Mouse (Mus musculus): ENCODE data around the gene Plekhm2. TPM values are rescaled to one million over a fixed set of nuclear protein-coding genes. Genes with fewer than 3 reads are reported as not detected.

Plekhm2 gene
- total RNA-seq, 4 experiments from 2014 or later = 64.3 to 87.0 (median 76.1) TPM

DNA sequence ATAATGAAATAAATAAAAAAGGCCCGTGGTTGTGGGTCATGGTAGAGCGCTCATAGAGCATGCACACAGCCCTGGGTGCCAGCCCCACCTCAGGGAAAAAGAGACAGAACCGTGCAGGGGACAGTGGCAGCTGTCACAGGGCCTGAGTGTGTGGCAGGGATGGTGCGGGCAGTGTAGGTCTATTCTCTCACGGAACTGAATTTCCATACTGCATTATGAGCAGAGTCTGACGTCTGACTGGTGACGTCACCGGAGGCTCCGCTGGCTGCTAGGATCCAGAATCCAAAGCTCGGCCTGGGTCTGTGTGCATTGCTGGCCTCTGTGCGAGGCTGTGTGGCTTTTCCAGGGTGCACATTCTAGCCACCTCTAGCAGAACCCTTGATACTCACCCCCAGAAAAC lies 3.8 kb downstream of the Plekhm2 start:
- no peak for DNase-seq

DNA sequence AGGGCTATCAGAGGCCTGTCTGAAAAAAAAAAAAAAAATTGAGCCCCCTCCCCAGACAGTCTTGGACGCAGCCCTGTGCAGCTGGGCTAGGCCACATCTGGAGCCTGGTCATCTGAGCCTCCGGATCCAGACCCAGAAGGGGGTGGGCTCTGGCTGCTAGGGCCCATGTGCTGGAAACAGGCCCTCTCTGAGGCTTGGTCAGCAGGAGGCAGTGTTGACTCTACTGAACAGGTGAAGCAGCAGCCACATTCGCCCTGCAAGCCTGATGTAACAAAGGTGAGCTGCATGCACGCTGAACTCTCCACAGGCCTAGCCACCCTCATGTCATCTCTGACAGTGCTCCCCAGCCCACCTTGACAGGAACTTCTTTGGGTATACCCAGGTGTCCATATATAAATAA lies 5.0 kb downstream of the Plekhm2 start:
- no peak for DNase-seq

DNA sequence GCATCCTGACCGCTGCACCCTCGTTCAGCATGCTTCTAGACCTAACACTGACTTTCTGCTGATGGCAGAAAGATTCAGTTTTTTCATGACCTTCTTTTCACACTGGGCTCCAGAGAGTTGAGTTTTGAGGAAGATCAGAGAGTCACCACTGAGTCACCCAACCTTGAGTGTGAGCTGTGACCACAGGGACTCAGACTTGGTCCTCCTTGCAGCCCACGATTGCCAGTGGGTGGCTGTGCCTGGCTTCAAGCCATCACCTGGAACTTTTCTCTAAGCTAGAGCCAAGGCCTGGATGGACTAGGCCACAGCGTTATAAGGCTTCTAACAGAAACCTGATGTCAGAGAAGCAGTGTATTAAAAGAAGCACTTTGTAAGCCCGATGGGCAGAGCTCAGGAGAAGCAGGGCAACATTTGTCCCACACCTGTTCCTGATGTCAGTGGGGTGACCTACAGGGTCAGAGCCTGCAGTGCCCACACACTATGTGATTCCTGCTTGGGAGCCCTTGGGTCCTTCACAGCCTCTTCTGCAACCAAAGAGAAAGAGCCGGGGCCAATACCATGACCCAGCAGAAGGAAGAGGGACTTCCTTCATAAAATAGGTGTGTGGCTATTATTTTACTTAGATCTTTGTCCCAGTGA lies 5.7 kb downstream of the Plekhm2 start:
- peak; percentile 79 for DNase-seq

DNA sequence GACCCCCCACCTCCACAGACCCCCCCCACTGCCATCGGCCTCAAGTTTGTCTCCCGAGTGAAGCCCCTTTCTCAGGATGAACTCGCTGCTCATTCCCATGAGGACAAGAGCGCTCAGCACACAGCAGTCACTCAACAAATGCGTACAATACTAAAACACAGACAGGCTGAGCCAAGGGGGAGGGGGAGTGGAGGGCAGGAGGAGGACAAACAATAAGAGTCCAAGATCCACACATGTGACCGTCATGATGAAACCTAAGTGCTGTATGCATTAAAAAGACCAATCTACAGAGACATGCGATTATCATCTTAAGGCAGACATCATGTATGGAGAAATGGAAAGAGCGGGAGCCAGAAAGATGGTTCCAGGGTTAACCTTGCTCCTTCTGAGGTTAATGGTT lies 7.8 kb downstream of the Plekhm2 start:
- no peak for DNase-seq

DNA sequence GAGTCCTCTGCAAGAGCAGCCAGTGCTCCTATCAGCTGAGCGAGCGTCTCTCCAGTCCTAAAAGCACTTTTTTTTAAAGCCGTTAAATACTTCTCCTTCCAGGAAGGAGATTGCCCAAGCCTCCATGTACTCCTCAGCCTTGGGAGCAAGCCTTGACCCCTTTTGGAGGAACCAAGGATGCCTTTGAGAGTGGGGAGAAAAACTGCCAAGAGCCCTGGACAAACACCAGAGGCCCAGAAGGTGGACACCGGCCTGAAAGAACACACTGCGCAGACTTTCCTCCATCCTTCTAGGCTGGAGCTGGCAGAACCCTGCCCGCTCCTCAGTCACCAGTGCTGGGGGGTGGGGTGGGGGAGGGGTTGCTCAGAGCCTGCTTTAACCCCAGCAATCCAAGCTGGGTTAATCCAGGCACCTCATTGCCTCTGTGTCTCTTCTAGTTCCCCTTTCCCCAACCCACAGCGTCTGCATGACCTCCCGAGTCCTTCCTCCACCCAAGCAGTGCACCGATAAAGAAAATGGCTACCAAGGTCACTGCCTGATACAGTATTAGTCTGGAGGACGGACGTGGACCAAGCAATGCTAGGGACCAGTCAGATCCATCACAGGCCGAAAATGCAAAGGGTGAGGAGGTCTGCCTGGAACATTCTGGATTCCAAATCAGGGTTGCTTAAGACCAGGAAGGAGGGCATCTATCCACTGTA lies 8.6 kb downstream of the Plekhm2 start:
- peak; percentile 58 for DNase-seq

DNA sequence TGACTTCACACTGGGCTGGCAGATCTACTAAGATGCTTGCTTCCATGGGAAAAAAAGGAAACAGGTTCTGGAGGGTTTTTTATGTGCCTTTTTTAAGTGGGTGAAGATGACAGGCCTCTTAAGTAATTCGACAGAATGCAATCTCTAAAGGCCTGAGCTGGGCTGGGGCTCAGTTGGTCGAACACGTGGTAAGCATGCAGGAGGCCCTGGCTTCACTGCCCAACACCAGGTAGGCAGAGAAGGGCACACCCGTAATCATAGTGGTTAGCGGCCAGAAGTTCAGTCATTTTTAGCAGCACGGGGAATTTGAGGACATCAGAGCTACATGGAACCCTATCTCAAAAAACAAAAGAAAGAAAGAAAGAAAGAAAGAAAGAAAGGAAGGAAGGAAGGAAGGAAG lies 10.2 kb downstream of the Plekhm2 start:
- DNase-seq = no peak

DNA sequence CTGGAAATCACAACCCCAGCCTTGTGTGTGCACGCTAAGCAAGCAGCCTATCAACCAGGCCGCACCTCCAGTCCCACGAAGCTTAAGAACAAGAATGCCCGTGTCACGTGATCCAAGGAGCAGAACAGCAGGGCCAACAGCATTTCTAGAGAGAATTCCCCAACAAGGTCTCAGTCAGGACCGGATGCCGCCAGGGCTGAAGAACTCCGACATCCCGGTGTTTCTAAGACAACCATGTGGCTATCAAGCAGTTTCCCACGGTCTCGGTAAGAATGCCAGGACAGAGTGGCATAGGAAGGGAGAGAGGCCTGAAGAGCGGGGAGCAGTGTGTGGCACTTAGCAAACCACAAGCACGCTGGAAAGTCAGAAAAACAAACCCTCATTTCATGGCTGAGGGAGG lies 10.9 kb downstream of the Plekhm2 start:
- no peak for DNase-seq

DNA sequence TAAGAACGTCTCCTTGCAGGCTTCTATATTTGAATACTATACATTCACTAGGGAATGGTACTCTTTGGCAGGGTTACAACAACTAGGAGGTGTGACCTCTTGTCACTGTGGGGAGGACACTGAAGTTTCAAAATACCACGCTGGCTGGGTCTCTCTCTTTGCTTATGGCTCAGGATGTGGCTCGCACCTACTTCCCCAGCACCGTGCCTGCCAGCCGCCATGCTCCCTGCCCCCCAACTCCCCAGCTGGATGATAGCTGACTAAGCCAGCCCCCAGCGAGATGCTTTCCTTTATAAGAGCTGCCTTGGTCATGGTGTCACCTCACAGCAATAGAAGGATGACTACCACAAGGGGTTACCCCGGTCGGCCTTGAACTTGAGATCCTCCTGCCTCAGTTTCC lies 11.7 kb downstream of the Plekhm2 start:
- no peak for DNase-seq

DNA sequence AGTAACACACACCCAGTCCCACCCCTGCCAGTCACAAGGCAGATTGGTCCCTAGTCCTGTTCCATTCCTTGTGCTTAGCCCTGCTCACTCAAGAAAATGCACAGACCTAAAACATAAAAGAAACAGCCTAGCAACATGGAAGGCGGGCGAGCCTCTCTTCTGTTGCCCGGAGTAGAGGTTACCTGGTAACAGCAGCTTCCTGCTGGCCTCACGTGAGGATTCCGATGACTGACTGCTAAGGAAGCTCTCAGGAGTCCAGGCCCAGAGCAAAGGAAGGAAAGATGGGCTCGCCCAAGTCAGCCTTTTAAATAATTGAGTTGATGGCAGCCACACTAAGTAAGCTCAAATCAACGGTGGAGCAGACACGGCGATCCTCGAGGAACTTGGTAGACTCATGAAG lies 12.8 kb downstream of the Plekhm2 start:
- DNase-seq = no peak

DNA sequence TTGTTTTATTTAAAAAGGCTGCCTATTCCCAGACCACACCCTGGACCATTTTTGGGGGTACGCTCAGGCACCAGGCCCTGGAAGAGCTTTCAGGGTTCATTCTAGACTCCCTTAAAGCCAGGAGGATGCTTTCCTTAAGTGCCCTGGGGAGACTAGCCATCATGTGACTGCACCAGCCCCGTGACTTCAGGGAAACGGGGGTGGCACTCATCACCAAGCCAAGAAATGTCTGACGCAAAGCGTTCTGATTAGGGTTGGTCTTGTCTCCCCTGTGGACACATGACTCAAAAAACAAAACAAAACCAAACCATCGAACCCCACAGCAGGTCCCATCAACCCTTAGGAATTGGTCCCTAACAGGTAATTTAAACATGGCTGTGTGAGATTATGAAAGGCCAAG lies 13.4 kb downstream of the Plekhm2 start:
- no peak for DNase-seq

DNA sequence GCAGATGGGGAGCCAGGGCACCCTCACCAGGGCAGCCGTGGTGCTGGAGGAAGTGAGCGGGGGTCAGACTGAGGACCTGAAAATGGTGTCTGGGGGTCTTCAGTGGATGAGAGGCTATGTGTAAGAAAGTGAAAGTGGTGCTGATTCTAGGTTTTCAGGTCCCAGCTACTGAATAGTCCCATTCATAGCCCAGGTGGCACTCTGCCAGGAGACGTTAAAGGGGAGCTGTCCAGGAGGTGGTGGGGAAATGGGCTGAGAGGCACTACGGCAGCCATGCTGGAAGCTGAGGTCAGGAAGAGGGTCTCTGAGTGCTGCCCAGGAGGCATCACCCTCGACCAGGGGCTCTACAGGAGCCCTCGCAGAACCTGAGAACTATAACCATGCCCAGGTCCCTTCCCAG lies 15.5 kb downstream of the Plekhm2 start:
- no peak for DNase-seq

DNA sequence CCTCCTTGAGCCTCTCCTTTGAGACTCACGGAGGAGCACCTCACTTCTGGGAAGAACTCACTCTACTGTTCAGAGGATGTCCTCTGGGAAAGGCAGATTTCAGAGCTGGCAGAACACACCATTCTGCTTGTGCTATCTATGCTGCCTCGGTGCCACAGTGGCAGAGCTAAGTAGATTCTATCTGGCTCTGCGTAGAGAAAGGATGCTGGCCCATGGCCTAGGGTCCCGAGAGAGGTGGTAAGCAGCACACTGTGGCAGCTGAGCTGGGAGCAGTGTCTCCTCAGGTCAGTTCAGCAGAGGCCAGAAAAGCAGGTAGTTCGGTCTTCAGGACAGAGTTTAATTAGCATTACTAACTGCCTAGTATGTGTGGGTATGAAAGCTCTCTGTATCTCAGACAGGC lies 16.4 kb downstream of the Plekhm2 start:
- DNase-seq = no peak

DNA sequence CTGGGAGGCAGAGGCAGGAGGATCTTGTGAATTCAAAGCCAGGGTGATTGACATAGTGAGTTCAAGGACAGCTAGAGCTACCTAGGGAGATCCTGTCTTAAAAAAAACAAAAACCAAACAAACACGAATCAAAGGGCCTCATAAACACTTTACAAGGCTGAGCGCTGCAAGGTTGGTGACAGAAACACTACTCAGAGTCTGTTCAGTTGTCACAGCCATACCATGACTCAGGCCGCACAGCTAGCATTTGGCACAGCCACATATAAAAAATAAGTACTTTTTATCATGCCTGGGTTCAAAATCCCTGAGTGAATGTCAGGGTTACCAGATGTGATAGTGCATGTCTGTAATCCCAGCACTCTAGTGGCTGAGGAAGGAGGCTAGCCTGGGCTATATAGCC lies 17.5 kb downstream of the Plekhm2 start:
- DNase-seq = no peak

DNA sequence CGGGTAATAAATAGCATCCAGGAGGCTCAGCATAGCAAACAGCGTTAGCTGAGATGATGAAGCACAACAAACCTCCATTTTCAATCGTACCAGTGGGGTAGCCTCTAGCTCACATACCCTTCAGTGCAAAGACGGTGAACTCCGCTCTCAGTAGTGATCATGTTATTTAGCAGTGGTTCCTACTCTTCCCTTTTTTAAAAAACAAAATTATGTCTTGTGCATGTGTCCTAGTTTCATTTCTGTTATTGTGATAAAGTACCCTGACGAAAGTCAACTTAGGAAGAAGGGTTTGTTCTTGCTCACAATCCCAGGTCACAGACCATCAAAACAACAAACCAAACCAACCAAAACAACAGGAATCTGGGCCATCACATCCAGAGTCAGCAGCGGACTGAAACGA lies 18.7 kb downstream of the Plekhm2 start:
- DNase-seq = no peak

DNA sequence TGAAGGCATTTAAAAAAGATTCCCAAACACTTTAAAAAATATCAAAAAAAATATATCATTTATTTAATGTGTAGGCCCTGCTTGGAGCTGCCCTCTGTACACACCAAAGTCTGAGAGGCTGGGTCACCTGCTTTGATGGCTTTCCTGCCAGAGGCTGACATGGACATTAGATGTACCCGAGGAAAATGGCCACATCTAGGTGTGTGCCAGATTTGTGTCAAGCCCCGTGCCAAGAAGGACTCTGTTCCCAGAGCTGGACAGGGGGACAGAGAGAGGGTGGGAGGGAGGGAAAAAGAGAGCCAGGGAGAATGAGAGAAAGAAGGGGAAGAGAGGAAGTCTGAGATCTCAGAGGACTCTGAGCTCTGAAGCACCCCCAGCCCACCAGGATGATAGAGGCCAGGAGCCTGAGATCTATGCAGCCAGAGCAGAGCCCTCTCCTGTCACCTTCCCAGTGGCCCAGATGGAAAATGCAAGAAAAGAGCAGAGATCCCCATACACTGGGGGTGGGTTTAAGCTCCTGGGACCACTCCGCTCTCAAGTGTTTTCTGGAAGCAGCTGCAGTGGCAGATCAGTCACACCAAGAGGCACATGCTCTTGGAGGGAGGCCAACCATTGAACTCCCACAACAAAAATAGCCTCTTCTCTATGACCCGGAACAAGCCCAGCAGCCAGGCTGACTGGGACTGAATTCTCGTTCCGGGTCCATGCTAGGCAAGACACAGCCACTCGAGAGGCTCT lies 21.4 kb downstream of the Plekhm2 start:
- DNase-seq = no peak

DNA sequence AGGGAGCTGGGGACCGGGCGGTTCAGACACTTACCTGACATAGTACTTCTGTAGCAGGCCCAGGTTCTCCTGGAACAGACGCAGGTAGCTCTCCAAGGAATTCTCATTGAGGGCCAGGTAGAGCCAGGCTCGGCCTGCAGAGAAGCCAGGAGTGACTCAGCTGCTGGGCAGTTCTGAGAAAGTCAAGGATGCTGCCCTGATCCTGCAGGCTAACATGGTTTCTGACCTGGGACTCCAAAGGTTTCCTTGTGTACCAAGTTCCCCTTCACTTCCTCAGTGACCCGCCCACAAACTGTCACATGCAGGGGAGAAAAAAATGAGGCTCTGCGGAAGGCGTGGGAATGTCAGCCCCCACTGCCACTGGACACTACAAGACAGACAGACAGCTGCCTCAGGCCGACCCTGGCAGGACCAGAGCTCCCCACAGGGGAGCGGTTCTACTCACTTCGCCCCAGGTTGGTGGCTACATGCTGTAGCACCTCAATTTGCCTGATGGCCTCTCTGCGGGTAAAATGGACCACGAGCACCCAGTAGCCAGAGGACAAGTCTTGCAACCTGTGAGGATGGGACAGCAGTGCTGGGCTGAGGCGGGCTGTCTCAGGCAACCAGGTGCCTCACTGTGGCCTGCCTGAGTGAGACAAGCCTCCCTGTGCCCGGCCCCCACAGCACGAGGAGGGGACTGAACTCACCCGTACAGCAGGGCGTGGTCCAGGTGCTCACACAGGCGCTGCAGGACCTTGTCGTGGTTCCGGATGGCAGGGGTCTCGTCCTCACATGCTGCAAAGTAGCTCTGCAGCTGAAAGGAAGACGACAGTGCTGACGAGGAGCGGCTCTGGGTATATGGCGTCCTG lies 22.5 kb downstream of the Plekhm2 start:
- no peak for DNase-seq

DNA sequence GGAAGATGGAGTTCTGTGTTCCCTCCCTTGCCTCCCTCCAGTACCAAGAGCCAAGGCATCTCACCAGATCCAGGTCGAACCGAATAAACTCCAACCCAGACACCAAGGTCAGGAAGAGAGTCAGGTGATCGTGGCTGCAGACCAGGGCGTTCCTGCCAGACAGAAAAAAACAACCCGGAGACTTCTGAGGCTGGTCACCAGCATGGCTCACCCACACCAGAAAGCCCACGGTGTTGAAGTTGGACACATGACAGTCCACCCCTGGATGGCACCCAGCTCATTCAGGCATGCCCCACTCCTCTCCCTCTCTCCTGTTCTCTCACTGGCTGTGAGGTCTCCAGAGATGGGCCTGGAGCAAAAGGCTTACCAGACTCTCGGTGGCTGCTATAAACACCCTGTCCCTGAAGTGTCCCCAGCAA lies 23.3 kb downstream of the Plekhm2 start:
- DNase-seq = no peak

DNA sequence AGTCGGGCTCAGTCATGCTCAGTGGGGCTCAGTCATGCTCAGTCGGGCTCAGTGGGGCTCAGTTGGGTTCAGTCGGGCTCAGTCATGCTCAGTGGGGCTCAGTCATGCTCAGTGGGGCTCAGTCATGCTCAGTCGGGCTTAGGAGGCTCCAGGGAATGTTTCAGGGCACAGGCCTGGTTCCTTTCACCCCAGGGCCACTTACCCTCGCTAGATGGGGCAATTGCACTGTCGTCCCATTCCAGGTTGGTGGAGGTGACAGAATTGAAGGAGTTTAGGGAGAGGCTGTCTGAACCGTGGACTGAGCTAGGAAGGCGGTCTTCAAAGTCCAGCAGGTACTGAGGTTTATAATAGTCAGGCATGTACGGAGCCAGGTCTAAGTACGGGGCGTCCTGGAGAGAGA lies 25.2 kb downstream of the Plekhm2 start:
- no peak for DNase-seq

DNA sequence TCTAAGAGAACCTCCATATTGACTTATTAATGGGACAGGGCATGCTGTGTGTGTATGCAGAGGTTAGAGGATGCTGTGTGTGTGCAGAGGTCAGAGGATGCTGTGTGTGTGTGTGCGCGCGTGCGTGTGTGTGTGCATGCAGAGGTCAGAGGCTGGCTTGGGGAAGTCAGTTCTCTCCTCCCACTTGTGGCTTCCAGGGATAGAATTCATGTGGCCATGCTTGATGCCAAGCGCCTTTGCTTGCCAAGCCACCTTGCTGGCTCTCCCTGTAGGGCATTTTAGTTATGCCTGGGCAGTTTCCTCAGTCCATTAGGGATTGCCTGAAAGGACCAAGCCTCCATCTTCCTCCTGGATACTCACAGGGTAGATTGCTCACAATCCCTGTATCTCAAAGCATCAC lies 28.0 kb downstream of the Plekhm2 start:
- DNase-seq = no peak

DNA sequence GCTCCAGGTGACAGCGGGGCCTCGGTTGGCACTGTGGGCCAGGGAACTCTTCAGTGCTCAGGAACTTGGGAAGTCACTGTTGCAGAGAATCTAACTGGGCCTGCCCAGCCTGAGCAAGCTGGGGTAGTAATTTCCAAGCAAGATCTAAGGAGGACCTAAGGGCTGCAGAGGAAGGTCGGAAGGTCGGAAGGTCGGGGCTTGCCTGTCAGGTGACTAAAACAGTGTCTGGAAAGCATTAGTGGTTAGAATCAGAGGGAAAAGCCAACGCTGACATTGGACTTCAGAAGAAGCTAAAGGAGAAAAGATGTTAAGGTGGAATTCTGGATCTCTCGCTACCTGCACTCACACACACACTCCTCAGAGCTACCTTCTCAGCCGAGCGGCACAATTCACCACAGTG lies 28.7 kb downstream of the Plekhm2 start:
- DNase-seq = no peak

DNA sequence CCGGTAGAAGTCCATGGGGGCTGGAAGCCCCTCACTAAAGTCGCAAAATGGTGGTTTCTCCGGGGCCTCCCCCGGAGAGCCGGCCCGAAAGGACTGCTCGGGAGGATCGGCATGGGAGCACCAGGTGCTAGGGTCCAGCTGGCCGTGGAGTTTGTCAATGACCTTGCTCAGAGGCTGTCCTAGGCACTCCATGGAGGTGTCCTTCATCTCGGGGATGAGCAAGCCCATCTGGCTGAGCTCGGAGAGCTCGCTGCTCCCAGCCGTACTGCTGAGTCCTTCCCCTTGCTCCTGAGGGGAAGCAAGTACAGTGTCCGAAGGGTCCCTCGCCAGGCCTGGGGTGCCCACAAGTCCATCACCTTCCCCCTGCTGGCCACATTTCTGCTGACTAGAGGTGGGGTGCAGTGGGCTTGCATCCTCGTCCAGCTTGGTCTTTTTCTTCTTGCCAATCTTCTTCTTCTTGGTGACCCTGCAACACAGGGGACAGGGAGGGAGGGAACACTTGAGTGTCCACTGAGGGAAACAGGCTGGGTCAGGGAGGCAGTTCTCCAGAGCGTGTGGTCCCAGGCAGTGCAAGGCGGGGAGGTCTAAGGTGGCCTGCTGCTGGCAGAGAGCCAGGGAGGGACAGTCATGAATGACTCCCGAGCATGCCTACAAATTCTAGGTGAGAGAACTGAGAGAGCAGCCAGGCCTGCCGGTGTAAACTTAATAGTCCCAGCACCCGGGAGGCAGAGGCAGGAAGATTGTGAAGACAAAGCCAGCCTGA lies 32.4 kb downstream of the Plekhm2 start:
- no peak for DNase-seq

DNA sequence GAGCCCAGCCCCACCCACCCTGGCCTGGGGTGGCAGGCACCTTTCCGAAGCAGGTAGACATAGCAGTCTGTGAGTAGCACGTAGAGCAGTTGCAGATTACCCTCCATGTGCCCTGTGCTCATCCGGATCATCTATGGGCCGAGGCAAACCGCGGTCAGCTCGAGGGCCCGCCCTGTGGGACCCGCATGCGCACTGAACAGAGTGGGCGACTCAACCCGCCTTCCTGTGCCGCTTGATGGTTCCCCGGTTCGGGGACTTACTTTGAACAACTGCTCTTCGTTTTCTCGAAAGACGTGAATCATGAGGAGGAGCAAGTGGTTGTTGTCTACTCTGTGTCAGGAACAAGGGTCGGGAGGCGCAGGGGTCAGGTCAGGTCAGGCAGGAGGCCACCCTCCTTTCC lies 33.4 kb downstream of the Plekhm2 start:
- DNase-seq = no peak

Data from adrenal gland, adult 8-10 months (tissue).